Mouse (Mus musculus): ENCODE data around the gene Med29. TPM values are rescaled to one million over a fixed set of nuclear protein-coding genes. Genes with fewer than 3 reads are reported as not detected.
A peak's percentile ranks its signal among the peaks of the same experiment; 100 is the strongest.
"Not testable (repeated sequence)": the region's sequence is repeated elsewhere in the genome, so short reads cannot be mapped to it uniquely, and the experiment has no call there.

Gene Med29
- polyA plus RNA-seq, 1 experiment from 2014 or later = 44.8 TPM

GRCm38 (mm10) chr7:28390331-28390730 lies 2.2 kb downstream of the Med29 start:
- H3K27ac ChIP-seq = no peak overlapping the region
- peaks cover 22% of the 10 kb centered on the region for H3K4me1 ChIP-seq
- H3K36me3 ChIP-seq = peaks cover 36% of the 10 kb centered on the region
- no peak for ATAC-seq (ENCODE audit: insufficient read depth, low FRiP score, low read depth)
- no peak overlapping the region for H3K9ac ChIP-seq
- H3K4me3 ChIP-seq (replicated peaks) = no peak overlapping the region
- H3K4me2 ChIP-seq = no peak overlapping the region
- WGBS = 94% methylated on average over 3 of the region's 3 CpGs
- no peaks in the 10 kb centered on the region for H3K9me3 ChIP-seq
- H3K27me3 ChIP-seq (replicated peaks) = no peaks in the 10 kb centered on the region

DNA sequence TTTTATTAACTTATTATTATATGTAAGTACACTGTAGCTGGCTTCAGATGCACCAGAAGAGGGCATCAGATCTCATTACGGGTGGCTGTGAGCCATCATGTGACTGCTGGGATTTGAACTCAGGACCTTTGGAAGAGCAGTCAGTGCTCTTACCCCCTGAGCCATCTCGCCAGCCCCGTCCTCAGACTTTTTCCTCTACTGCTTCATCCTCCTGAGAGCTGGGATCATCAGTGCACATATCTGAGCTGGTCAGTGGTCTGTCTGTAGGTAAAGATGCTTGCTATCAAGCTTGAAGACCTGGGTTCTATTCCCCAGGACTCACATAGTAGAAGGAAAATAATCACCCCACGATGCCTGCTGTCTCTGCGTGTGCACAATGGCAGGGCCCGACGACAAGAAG lies 5.1 kb downstream of the Med29 start:
- H3K4me3 ChIP-seq (replicated peaks); H3K9ac ChIP-seq; ATAC-seq (ENCODE audit: insufficient read depth, low FRiP score, low read depth); H3K27me3 ChIP-seq (replicated peaks); H3K27ac ChIP-seq; H3K4me2 ChIP-seq; H3K9me3 ChIP-seq: not testable (repeated sequence)
- peaks cover 24% of the 10 kb centered on the region for H3K4me1 ChIP-seq
- peaks cover 28% of the 10 kb centered on the region for H3K36me3 ChIP-seq
- WGBS = 87% methylated on average over 7 of the region's 7 CpGs

GRCm38 (mm10) chr7:28386877-28387276 lies 5.6 kb downstream of the Med29 start:
- Histone ChIP-seq H3K36me3 (peaks cover 28% of the 10 kb centered on the region), H3K4me1 (peaks cover 26% of the 10 kb centered on the region)
- not testable (repeated sequence) for H3K9me3 ChIP-seq; ATAC-seq (ENCODE audit: insufficient read depth, low FRiP score, low read depth); H3K4me3 ChIP-seq (replicated peaks); H3K4me2 ChIP-seq; H3K27me3 ChIP-seq (replicated peaks); H3K27ac ChIP-seq; H3K9ac ChIP-seq
- WGBS = 78% methylated on average over 6 of the region's 6 CpGs

GRCm38 (mm10) chr7:28386462-28386861 lies 6.0 kb downstream of the Med29 start:
- H3K4me2 ChIP-seq = no peak overlapping the region
- H3K9me3 ChIP-seq = no peaks in the 10 kb centered on the region
- H3K27me3 ChIP-seq (replicated peaks) = no peaks in the 10 kb centered on the region
- 4% methylated on average over 4 of the region's 4 CpGs for WGBS
- H3K4me3 ChIP-seq (replicated peaks) = no peak overlapping the region
- peak overlapping the region; percentile 64 for H3K27ac ChIP-seq
- H3K9ac ChIP-seq = no peak overlapping the region
- peak; percentile 41 for ATAC-seq (ENCODE audit: insufficient read depth, low FRiP score, low read depth)
- H3K4me1 ChIP-seq = peaks cover 26% of the 10 kb centered on the region
- peaks cover 28% of the 10 kb centered on the region for H3K36me3 ChIP-seq

- ATAC-seq (ENCODE audit: insufficient read depth, low FRiP score, low read depth) = no peak
- peak overlapping the region; percentile 64 for H3K27ac ChIP-seq
- H3K27me3 ChIP-seq (replicated peaks) = no peaks in the 10 kb centered on the region
- peaks cover 27% of the 10 kb centered on the region for H3K4me1 ChIP-seq
- no peak overlapping the region for H3K4me3 ChIP-seq (replicated peaks)
- H3K9ac ChIP-seq = no peak overlapping the region
- no peaks in the 10 kb centered on the region for H3K9me3 ChIP-seq
- 73% methylated on average over 7 of the region's 7 CpGs for WGBS
- H3K36me3 ChIP-seq = peaks cover 28% of the 10 kb centered on the region
- H3K4me2 ChIP-seq = no peak overlapping the region
These were observed 6.5 kb downstream of the Med29 start for GRCm38 (mm10) chr7:28386007-28386406.

GRCm38 (mm10) chr7:28385196-28385595 lies 7.3 kb downstream of the Med29 start:
- Histone ChIP-seq H3K4me3 (replicated peaks) (no peak overlapping the region), H3K27ac (peak overlapping the region; percentile 64; the same call in 1 of the 2 replicates), H3K9me3 (no peaks in the 10 kb centered on the region), H3K4me2 (no peak overlapping the region), H3K36me3 (peaks cover 23% of the 10 kb centered on the region), H3K9ac (no peak overlapping the region), H3K27me3 (replicated peaks) (no peaks in the 10 kb centered on the region), H3K4me1 (peaks cover 35% of the 10 kb centered on the region)
- ATAC-seq (ENCODE audit: insufficient read depth, low FRiP score, low read depth) = no peak
- WGBS = 90% methylated on average over 9 of the region's 9 CpGs

DNA sequence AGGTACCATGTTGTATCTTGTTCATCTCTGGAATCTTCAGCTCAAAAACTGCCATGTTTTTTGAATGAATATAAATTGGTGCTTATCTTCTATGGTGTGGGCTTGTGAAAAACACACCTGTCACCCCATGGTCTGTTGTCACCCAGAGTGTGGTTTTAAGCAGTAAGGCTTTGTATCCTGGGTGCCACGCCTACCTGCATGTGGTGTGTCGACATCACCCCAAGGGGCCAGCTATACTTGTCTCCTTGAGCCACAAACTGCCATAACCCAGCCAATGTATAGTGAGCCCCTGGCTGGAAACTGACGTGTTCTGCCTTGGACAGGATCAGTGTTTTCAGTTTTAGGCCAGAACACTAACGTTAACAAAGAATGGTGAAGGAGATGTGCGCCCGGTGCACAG lies 8.3 kb downstream of the Med29 start:
- H3K27ac ChIP-seq = no peak overlapping the region
- H3K36me3 ChIP-seq = peaks cover 15% of the 10 kb centered on the region
- no peak overlapping the region for H3K4me3 ChIP-seq (replicated peaks)
- ATAC-seq (ENCODE audit: insufficient read depth, low FRiP score, low read depth) = no peak
- H3K4me1 ChIP-seq = peaks cover 41% of the 10 kb centered on the region
- H3K27me3 ChIP-seq (replicated peaks) = no peaks in the 10 kb centered on the region
- H3K9me3 ChIP-seq = no peaks in the 10 kb centered on the region
- 84% methylated on average over 6 of the region's 6 CpGs for WGBS
- H3K9ac ChIP-seq = no peak overlapping the region
- H3K4me2 ChIP-seq = no peak overlapping the region

DNA sequence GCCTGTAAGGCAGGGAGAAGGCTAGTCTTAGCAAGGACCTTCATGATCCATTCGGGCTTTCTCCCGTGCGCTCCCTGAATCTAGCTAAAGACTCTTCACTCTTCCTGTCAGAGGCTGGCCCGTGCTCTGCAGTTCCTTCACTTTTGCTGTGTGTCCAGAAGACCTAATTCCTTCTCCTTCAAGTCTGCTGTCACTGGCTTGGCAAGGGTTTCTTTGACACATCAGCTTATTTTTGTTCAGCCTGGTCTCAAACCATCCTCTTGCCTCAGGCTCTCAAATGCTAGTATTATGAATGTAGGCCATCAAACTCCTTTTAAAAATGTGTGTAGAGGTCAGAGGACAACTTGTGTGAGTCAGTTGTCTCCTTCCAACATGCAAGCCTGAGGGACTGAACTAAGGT lies 8.9 kb downstream of the Med29 start:
- WGBS = 69% methylated on average over 4 of the region's 4 CpGs
- ATAC-seq (ENCODE audit: insufficient read depth, low FRiP score, low read depth) = no peak
- Histone ChIP-seq H3K9ac (no peak overlapping the region), H3K9me3 (no peaks in the 10 kb centered on the region), H3K27me3 (replicated peaks) (no peaks in the 10 kb centered on the region), H3K4me2 (no peak overlapping the region), H3K27ac (peak overlapping the region; percentile 100), H3K36me3 (peaks cover 10% of the 10 kb centered on the region; the same call in 1 of the 2 replicates), H3K4me3 (replicated peaks) (no peak overlapping the region), H3K4me1 (peaks cover 41% of the 10 kb centered on the region)

DNA sequence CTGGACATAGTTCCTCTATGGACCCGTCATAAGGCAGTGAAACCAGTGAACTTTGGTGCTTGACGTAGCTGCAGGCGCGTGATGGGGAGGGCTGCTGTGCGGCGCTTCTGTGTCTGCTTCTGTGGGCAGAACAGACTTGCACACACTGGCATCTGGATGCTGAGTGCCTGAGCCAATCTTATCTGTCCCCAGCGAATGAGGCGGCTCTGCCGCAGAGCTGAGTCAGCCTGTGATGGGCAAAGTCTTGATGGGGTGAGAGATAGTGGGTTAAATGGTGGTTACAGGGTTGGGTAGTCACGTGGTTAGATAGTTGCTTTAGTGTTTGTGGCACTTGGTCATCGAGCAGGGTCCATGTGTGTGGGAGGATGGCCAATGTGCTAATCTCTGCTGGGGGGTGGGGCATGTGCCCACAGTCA lies 9.5 kb downstream of the Med29 start:
- Histone ChIP-seq H3K4me3 (replicated peaks) (no peak overlapping the region; the same call in 1 of the 2 replicates), H3K27me3 (replicated peaks) (no peaks in the 10 kb centered on the region), H3K27ac (peak overlapping the region; percentile 100), H3K4me1 (peaks cover 44% of the 10 kb centered on the region), H3K4me2 (peak overlapping the region; percentile 70), H3K9me3 (no peaks in the 10 kb centered on the region), H3K9ac (no peak overlapping the region), H3K36me3 (peaks cover 7% of the 10 kb centered on the region; the same call in 1 of the 2 replicates)
- peak; percentile 12 for ATAC-seq (ENCODE audit: insufficient read depth, low FRiP score, low read depth)
- WGBS = 48% methylated on average over 11 of the region's 11 CpGs

DNA sequence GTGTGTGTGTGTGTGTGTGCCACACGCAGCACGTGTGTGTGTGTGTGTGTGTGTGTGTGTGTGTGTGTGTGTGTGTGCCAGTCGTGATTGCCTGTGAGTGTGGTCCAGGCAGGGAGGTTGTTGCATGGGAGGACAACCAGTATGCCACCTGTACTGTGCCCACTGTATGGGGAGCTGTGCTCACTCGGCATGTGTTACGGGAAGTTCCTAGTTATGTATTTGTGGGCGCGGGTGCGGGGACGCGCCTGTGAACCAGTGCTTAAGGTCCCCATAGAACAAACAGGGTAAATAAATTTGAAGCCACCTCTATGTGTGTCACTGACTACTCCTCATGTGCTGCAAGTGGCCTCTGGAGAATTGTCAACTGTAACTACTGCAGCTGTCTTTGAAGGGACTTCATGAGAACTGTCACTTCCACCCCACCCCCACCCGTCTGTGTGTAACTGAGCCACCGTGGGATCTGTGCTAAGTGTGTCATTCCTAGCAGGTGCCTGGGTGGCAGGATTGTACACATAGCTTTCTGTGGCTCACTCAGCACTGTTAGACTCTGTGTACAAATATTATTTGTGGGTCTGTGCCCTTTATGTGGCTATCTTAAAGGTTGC lies 10.1 kb downstream of the Med29 start:
- no peaks in the 10 kb centered on the region for H3K27me3 ChIP-seq (replicated peaks)
- H3K4me3 ChIP-seq (replicated peaks) = peak overlapping the region; percentile 41; the same call in 1 of the 2 replicates
- no peaks in the 10 kb centered on the region for H3K9me3 ChIP-seq
- peak overlapping the region; percentile 70 for H3K4me2 ChIP-seq
- H3K27ac ChIP-seq = peak overlapping the region; percentile 100
- H3K9ac ChIP-seq = no peak overlapping the region
- H3K4me1 ChIP-seq = peaks cover 49% of the 10 kb centered on the region
- 30% methylated on average over 12 of the region's 12 CpGs for WGBS
- ATAC-seq (ENCODE audit: insufficient read depth, low FRiP score, low read depth) = peak; percentile 4; the same call in 1 of the 2 replicates
- H3K36me3 ChIP-seq = peaks cover 10% of the 10 kb centered on the region

- H3K4me1 ChIP-seq = peaks cover 54% of the 10 kb centered on the region
- ATAC-seq (ENCODE audit: insufficient read depth, low FRiP score, low read depth) = peak; percentile 63
- under 1% methylated on average over 20 of the region's 20 CpGs for WGBS
These were observed 10.6 kb downstream of the Med29 start for GRCm38 (mm10) chr7:28381938-28382337.

DNA sequence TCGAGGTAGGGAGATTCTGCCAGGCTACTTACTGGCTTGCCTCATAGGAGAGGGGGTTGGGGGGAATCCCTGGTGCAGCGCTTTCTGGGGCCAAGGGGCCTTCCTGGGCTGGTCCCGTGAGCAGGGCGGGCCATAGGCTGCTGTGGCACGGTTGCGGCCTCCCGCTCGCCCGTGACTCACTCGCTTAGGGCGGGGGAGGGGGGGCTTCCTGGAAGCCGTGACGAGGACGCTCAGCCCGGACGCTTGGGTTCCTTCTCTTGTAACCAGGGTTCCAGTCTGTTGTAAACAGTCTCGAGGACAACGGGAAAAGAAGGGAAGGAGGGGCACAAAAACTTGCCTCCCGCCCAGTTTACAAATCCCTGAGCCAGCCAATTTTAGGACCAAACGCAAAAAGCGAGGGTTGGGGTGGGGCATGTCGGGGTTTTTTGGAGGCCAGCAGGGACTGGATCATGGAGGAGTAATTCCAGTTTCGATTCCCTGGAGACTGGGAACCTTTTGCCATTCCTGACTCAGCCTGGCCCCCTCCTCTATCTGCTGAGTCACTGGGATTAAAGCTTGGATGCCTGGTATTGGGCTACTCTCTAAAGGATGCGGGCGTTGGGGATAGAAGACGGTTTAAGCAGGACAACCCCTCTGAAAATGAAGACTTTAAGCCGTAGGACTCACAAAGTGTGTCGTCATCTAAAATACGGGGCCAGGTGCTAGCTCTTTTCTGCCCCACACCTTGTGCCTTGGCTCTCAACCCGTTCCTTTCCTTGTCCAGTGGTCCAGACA lies 11.3 kb downstream of the Med29 start:
- ATAC-seq (ENCODE audit: insufficient read depth, low FRiP score, low read depth) = peak; percentile 25
- no peaks in the 10 kb centered on the region for H3K9me3 ChIP-seq
- peaks cover 13% of the 10 kb centered on the region for H3K36me3 ChIP-seq
- H3K4me3 ChIP-seq (replicated peaks) = peak overlapping the region; percentile 41
- peak overlapping the region; percentile 70 for H3K4me2 ChIP-seq
- H3K9ac ChIP-seq = peak overlapping the region; percentile 32; the same call in 1 of the 2 replicates
- WGBS = 2% methylated on average over 30 of the region's 30 CpGs
- H3K4me1 ChIP-seq = peaks cover 57% of the 10 kb centered on the region
- H3K27ac ChIP-seq = peak overlapping the region; percentile 100
- no peaks in the 10 kb centered on the region for H3K27me3 ChIP-seq (replicated peaks)

More at GRCm38 (mm10) chr7:28381938-28382337, 10.6 kb downstream of the Med29 start:
- Histone ChIP-seq H3K27ac (peak overlapping the region; percentile 100), H3K27me3 (replicated peaks) (no peaks in the 10 kb centered on the region), H3K4me3 (replicated peaks) (peak overlapping the region; percentile 41), H3K9ac (peak overlapping the region; percentile 32; the same call in 1 of the 2 replicates), H3K9me3 (no peaks in the 10 kb centered on the region), H3K36me3 (peaks cover 13% of the 10 kb centered on the region), H3K4me2 (peak overlapping the region; percentile 70)

Data from stomach, embryonic 15.5 days (tissue).